Mouse (Mus musculus) lung, postnatal 0 days (tissue): Measurements from ENCODE around the gene Cars. TPM values are rescaled to one million over a fixed set of nuclear protein-coding genes. Genes with fewer than 3 reads are reported as not detected.
"Not testable (repeated sequence)": the region's sequence is repeated elsewhere in the genome, so short reads cannot be mapped to it uniquely, and the experiment has no call there.

ENCODE experiments used
- ATAC-seq: fragments of 200-750 bp; cut with Nextera tagmentation; 2 replicates; pipeline ENCODE4 v1.8.0; 2017; ENCODE audit warnings: moderate library complexity
- DNase-seq: peaks from one replicate; pipeline ENCODE4 v3.0.0-alpha.2; 2016; ENCODE audit warnings: low spot score
- H3K27ac ChIP-seq: fragments of 300-500 bp; sonication (generic); 2 replicates; pipeline ENCODE4 v1.5.1; 2014; ENCODE audit warnings: antibody characterized with exemption, mild to moderate bottlenecking, low read length, mixed read lengths
- H3K27me3 ChIP-seq: fragments of 300-500 bp; sonication (generic); replicated peaks from 2 replicates; pipeline ENCODE4 v1.6.1; 2014; ENCODE audit warnings: low read length, mixed read lengths; ENCODE audit not compliant: insufficient read depth
- H3K36me3 ChIP-seq: fragments of 300-500 bp; sonication (generic); 2 replicates; pipeline ENCODE4 v1.6.1; 2014; ENCODE audit warnings: low read length, mixed read lengths; ENCODE audit not compliant: insufficient read depth
- H3K4me1 ChIP-seq: fragments of 300-500 bp; sonication (generic); 2 replicates; pipeline ENCODE4 v1.6.1; 2014; ENCODE audit warnings: antibody characterized with exemption, low read depth, low read length, mixed read lengths; ENCODE audit not compliant: insufficient read depth
- H3K4me2 ChIP-seq: fragments of 300-500 bp; sonication (generic); replicated peaks from 2 replicates; pipeline ENCODE4 v1.6.1; 2014; ENCODE audit warnings: low read depth, mild to moderate bottlenecking, low read length, moderate library complexity, mixed read lengths
- H3K4me3 ChIP-seq: fragments of 300-500 bp; sonication (generic); 2 replicates; pipeline ENCODE4 v1.5.1; 2014; ENCODE audit warnings: low read depth, low read length
- H3K9ac ChIP-seq: fragments of 300-500 bp; sonication (generic); replicated peaks from 2 replicates; pipeline ENCODE4 v1.6.1; 2014; ENCODE audit warnings: low read depth, mild to moderate bottlenecking
- H3K9me3 ChIP-seq: fragments of 300-500 bp; sonication (generic); 2 replicates; pipeline ENCODE4 v1.6.1; 2016; ENCODE audit warnings: low read length, mixed read lengths
- CTCF ChIP-seq: IDR thresholded peaks from 2 replicates; pipeline ENCODE4 v1.5.1; 2016; ENCODE audit warnings: antibody characterized with exemption, mild to moderate bottlenecking
- EP300 ChIP-seq: IDR thresholded peaks from 2 replicates; pipeline ENCODE4 v1.6.1; 2016; ENCODE audit warnings: antibody characterized with exemption, mild to moderate bottlenecking, control low read depth
- WGBS: fragments of 180-500 bp; shearing (Covaris S2); extraction: QIAGEN DNeasy Blood & Tissue Kit; methylation state at CpG from one replicate; pipeline ENCODE4 v1.1.7; 2014; 5-methylcytosine and 5-hydroxymethylcytosine counted together
- polyA plus RNA-seq: library from polyadenylated mRNA; unstranded; fragments of >200 nt; fragmentation: Nextera tagmentation; extraction: Ambion mirVana; gene quantifications from 2 replicates; pipeline ENCODE4 v1.2.1, GENCODE M21; 2015

The Cars gene
- 24.4 and 26.4 TPM in 2 replicates for polyA plus RNA-seq

GRCm38 (mm10) chr7:143599428-143600230 lies at the start of gene Cars:
Gene Cars (minus strand): TSS chr7:143600090.
- Histone ChIP-seq H3K4me1 (peaks cover 2% of the 10 kb centered on the region; the same call in 1 of the 2 replicates), H3K9ac (peak within 1 kb of the TSS; percentile 80), H3K9me3 (no peaks in the 10 kb centered on the region), H3K4me3 (peak within 1 kb of the TSS; percentile 85), H3K27me3 (no peaks in the 10 kb centered on the region), H3K4me2 (peak within 1 kb of the TSS; percentile 89), H3K27ac (peak within 1 kb of the TSS; percentile 59), H3K36me3 (no peaks in the 10 kb centered on the region)
- DNase-seq (peak; percentile 98), ATAC-seq (peak; percentile 99)
- WGBS, result 2% methylated on average over 35 of the region's 35 CpGs
- TF ChIP-seq CTCF (no peak), EP300 (no peak)

GRCm38 (mm10) chr7:143649034-143649768 lies 49.3 kb upstream of the Cars start, which contains the start of gene Tnfrsf22:
Gene Tnfrsf22 (minus strand): TSS chr7:143649661.
- H3K4me1 ChIP-seq, result no peaks in the 10 kb centered on the region
- DNase-seq (peak; percentile 91), ATAC-seq (peak; percentile 100)
- peak within 1 kb of the TSS; percentile 73 for H3K4me2 ChIP-seq
- WGBS, result 3% methylated on average over 39 of the region's 39 CpGs
- 0 out of 2 replicates have a peak within 1 kb of the TSS, but pooled peaks have one; percentile 5 for H3K9ac ChIP-seq
- TF ChIP-seq CTCF (no peak), EP300 (no peak)
- no peaks in the 10 kb centered on the region for H3K36me3 ChIP-seq
- no peaks in the 10 kb centered on the region for H3K9me3 ChIP-seq
- peak within 1 kb of the TSS; percentile 53 for H3K4me3 ChIP-seq
- no peaks in the 10 kb centered on the region for H3K27me3 ChIP-seq
- no peak within 1 kb of the TSS for H3K27ac ChIP-seq

- H3K9ac ChIP-seq, H3K4me3 ChIP-seq, H3K4me1 ChIP-seq, ATAC-seq, H3K4me2 ChIP-seq, H3K27me3 ChIP-seq, H3K27ac ChIP-seq, DNase-seq, H3K36me3 ChIP-seq, H3K9me3 ChIP-seq: not testable (repeated sequence)
- WGBS, result 83% methylated on average over 2 of the region's 2 CpGs
Observed at GRCm38 (mm10) chr7:143643949-143644348, 44.1 kb upstream of the Cars start.

GRCm38 (mm10) chr7:143636674-143637073 lies 36.8 kb upstream of the Cars start:
- H3K27me3 ChIP-seq, result no peaks in the 10 kb centered on the region
- no peak overlapping the region for H3K27ac ChIP-seq
- no peaks in the 10 kb centered on the region for H3K36me3 ChIP-seq
- no peaks in the 10 kb centered on the region for H3K9me3 ChIP-seq
- H3K4me2 ChIP-seq, result no peak overlapping the region
- no peak overlapping the region for H3K4me3 ChIP-seq
- WGBS, result 85% methylated on average over 1 of the region's 1 CpGs
- no peak overlapping the region for H3K9ac ChIP-seq
- no peak for TF ChIP-seq CTCF
- TF ChIP-seq EP300, result no peak
- DNase-seq, result no peak
- H3K4me1 ChIP-seq, result no peaks in the 10 kb centered on the region
- ATAC-seq, result no peak

- no peak overlapping the region for H3K4me3 ChIP-seq
- WGBS, result 64% methylated on average over 2 of the region's 2 CpGs
- TF ChIP-seq EP300, result no peak
- no peak for TF ChIP-seq CTCF
- no peak overlapping the region for H3K4me2 ChIP-seq
- H3K9ac ChIP-seq, result no peak overlapping the region
- DNase-seq (no peak), ATAC-seq (no peak)
- H3K9me3 ChIP-seq, result no peaks in the 10 kb centered on the region
- H3K36me3 ChIP-seq, result no peaks in the 10 kb centered on the region
- no peak overlapping the region for H3K27ac ChIP-seq
- H3K27me3 ChIP-seq, result no peaks in the 10 kb centered on the region
- no peaks in the 10 kb centered on the region for H3K4me1 ChIP-seq
Observed at GRCm38 (mm10) chr7:143631503-143631902, 31.6 kb upstream of the Cars start.

GRCm38 (mm10) chr7:143629501-143629900 lies 29.6 kb upstream of the Cars start:
- H3K4me2 ChIP-seq, result no peak overlapping the region
- H3K9me3 ChIP-seq, result no peaks in the 10 kb centered on the region
- no peak overlapping the region for H3K9ac ChIP-seq
- no peak overlapping the region for H3K27ac ChIP-seq
- H3K4me3 ChIP-seq, result no peak overlapping the region
- WGBS, result 11% methylated on average over 1 of the region's 1 CpGs
- no peaks in the 10 kb centered on the region for H3K4me1 ChIP-seq
- H3K27me3 ChIP-seq, result no peaks in the 10 kb centered on the region
- no peak for TF ChIP-seq EP300
- no peak for TF ChIP-seq CTCF
- DNase-seq (peak; percentile 19), ATAC-seq (no peak)
- H3K36me3 ChIP-seq, result no peaks in the 10 kb centered on the region
